Mouse (Mus musculus): ENCODE results near the gene Atm. TPM values are rescaled to one million over a fixed set of nuclear protein-coding genes. Genes with fewer than 3 reads are reported as not detected.
A peak's percentile ranks its signal among the peaks of the same experiment; 100 is the strongest.

Gene Atm
- total RNA-seq, 2 experiments from 2014 or later: 9.7 to 11.4 TPM

DNA sequence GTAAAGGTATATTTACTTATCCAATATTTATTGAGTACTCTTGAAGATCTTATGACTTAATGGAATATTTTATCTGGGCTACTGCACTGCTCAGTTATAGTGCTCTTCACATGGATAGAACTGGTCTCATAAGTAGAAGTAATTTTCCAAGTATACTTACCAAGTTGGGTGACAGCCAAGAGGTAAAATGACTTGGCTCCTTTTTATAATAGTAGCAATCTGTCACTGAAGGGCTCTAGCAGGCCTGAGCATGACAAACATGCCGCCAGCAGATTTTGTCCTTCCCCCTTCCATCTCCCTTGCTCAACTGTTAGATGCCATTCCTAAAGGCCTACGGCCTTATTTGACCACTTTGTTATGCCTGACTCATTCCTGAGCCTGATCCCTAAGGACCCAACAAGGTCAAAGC lies 127.6 kb downstream of the Atm start:
- DNase-seq: no peak

GRCm38 (mm10) chr9:53408548-53408947 lies 128.0 kb downstream of the Atm start:
- no peak for DNase-seq

GRCm38 (mm10) chr9:53404753-53405722 lies 131.5 kb downstream of the Atm start:
- peak; percentile 83 to 85 for DNase-seq

DNA sequence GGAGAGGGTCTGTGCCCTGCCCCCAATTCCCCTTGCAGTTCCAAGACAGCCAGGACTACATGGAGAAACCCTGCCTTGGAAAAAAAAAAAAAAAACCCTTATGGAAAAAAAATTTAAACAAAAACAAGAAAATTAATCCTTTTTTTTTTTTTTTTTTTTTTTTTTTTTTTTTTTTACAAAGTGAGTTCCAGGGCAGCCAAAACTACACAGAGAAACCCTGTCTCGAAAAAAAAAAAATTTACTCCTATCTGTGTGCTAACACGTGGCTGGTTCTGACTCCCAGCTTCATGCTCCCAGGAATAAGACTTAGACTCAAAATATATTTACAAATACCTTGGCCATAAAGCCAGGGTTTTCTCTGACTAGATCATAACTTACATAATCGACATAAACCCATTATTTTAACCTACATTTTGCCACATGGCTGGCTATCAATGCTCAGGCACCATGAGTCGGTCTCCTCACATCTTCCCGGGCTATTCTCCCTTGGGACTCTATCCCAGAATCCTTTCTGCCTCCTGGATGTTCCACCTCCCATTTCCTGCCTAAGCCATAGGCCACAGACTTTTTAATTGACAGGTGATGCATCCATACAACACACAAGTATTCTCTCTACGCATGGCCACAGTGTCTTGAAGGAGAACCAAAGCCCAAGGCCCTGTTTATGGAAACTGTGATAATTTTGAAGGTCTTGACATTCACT lies 132.3 kb downstream of the Atm start:
- no peak for DNase-seq

GRCm38 (mm10) chr9:53402991-53403390 lies 133.5 kb downstream of the Atm start:
- DNase-seq: no peak

GRCm38 (mm10) chr9:53402291-53402711 lies 134.2 kb downstream of the Atm start, which contains the start of gene 4930550C14Rik:
4930550C14Rik (plus strand) TSS chr9:53402325.
- peak; percentile 38 to 47 for DNase-seq

- no peak for DNase-seq
These were observed 135.4 kb downstream of the Atm start for GRCm38 (mm10) chr9:53401146-53401545.

DNA sequence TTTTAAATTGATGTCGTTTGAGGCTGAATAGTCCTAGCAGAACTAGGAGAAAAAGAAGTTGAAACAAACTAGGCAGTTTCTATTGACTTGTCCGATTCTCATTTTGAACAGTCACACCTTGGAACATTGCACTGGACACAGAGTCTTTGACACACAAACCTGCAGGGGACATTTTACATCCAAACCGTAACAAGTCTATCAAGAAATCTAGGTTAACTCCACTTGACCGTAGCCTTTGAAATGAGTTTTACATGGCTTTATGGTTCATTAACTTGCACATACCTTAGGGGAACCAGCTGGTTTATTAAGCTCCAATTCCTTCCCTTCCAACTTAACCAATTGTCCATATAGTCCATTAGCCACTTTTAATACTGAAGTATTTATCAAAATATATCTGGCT lies 135.8 kb downstream of the Atm start:
- DNase-seq: no peak

- no peak for DNase-seq
These were observed 137.0 kb downstream of the Atm start for GRCm38 (mm10) chr9:53399537-53399936.

DNA sequence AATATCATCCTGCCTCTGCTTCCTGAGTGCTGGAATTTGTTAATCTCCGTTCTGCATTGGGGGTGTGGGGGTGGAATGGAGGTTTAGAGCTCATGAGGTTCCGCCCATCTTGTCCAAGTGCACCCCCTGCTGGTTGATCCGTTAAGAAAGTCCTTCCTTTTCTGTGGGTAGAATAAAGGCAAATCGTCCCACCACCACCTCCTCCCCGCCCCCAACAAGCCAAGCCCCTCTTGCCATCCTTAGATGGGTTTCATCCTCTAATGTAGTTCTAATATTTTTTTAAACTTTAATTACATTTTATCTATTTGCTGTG lies 138.2 kb downstream of the Atm start:
- peak; percentile 47 to 85 for DNase-seq

DNA sequence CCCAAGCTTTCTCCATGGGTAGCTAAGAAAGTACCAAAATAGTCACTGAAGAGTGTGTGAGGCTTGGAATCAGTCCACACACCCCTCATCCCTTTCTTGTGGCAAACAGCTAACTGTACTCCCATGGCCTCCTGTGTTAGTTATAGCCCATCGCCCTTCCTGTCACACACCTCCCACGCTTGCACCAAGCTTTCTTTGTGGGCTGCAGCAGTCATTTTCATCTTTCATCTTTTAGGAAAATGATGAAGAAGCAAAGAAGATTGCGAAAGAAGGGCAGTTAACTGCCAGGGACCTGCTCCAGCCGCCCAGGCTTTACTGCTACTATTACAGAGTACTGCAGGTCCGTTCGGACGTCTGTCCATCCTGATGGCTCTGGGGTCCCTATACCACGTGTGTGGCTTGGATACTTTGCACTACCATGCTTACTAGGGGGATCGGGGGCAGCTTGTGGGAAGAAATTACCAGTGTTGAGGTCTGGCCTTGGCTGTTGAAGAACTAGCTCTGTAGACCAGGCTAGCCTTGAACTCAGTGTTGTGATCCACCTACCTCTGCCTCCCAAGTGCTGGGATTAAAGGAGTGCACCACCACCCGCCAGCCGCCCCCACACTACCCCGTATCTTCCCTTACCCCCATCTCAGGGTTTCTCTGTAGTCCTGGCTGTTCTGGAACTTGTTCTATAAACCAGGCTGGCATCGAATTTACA lies 138.7 kb downstream of the Atm start:
- DNase-seq: no peak

- DNase-seq: no peak
These were observed 146.4 kb downstream of the Atm start for GRCm38 (mm10) chr9:53390136-53390535.

Small RNA genes lying within 50 kb of the gene (microRNA-seq; reads per million reads assigned to microRNA genes)
- gene Mir130c: 0 reads per million in 2 experiments

Other genes with a start within 250 kb of the Atm start
- under 1 TPM; 0.10 to 0.41 TPM for gene Exph5, start 235.1 kb downstream of the Atm start, total RNA-seq (2021)
- gene Kdelc2, start 152.7 kb downstream of the Atm start, total RNA-seq (2021): 1 to 10 TPM; 8.1 to 9.0 TPM
- gene 4930550C14Rik, start 134.4 kb downstream of the Atm start, total RNA-seq (2021): not detected
- 1 to 10 TPM; 5.1 to 5.3 TPM for gene Npat, start 307 bp upstream of the Atm start, total RNA-seq (2021)
- gene Acat1, start 73.6 kb upstream of the Atm start, total RNA-seq (2021): 100 to 1,000 TPM; 340 to 351 TPM
- gene Cul5, start 133.3 kb upstream of the Atm start, total RNA-seq (2021): 10 to 100 TPM; 48.4 to 48.6 TPM
- under 1 TPM; 0.23 to 0.25 TPM for gene Rab39, start 169.5 kb upstream of the Atm start, total RNA-seq (2021)
- under 1 TPM in 1 of 2 experiments, not detected in 1; 0.15 TPM for gene Slc35f2, start 234.8 kb upstream of the Atm start, total RNA-seq (2021)